Comparison of ENCODE assay signal across 20 mouse cellular contexts in the genomic region with DNA sequence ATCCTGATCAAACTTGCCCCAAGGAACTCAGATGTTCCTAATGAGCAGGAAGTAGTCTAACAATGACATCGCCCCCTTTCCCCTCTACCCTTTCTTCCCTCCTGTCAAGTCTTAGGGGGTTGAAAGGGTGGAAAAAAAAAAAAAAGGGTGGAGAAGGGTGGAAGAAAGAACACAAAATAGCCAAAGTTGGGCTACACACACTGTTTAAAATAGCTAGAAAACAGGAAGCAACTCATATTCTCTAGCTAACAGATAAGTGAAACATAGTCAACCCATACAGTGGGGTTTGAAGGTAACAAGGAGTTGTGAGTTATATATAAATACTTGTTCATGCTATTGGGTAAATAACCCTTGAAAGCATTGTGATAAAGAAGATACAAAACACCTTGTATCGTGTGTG. TPM values are rescaled to one million over a fixed set of nuclear protein-coding genes. Genes with fewer than 3 reads are reported as not detected.
"Had no signal": no experiment of that assay in that cellular context is flagged by ENCODE, and none has a peak within 500 bp of the region (broad histone marks: within the 10 kb centered on the region; RNA-seq: fewer than 3 reads in every experiment).

No protein-coding gene starts in this region.

- H3K4me3 ChIP-seq: neural tube, embryonic 12.5 days; neural tube, embryonic 13.5 days; neural tube, embryonic 15.5 days; stomach, embryonic 15.5 days had no signal

- H3K27ac ChIP-seq: neural tube, embryonic 12.5 days; neural tube, embryonic 13.5 days; neural tube, embryonic 15.5 days; stomach, embryonic 15.5 days; stomach, postnatal 0 days had no signal

- DNase-seq: retina, postnatal 1 day; right cerebral cortex, adult 18-20 months; right cerebral cortex, postnatal 14 days; right cerebral cortex, postnatal 25 days; right cerebral cortex, postnatal 4 days; spleen, adult 18-20 months; thymus, adult 18-20 months; thymus, postnatal 14 days; thymus, postnatal 25 days; thymus, postnatal 36 days; thymus, postnatal 4 days had no signal

- H3K27me3 ChIP-seq: neural tube, embryonic 12.5 days; neural tube, embryonic 13.5 days; neural tube, embryonic 15.5 days; stomach, embryonic 15.5 days had no signal

- H3K9me3 ChIP-seq: neural tube, embryonic 12.5 days; neural tube, embryonic 13.5 days; neural tube, embryonic 15.5 days; stomach, embryonic 15.5 days had no signal

- H3K9ac ChIP-seq: neural tube, embryonic 12.5 days; neural tube, embryonic 13.5 days; neural tube, embryonic 15.5 days; stomach, embryonic 15.5 days had no signal

RNA-seq across cellular contexts. Expression of a gene that starts 49.7 kb away (rescaled TPM):
- total RNA-seq: neutrophil, adult 5-6 weeks had no signal
- polyA plus RNA-seq: neural tube, embryonic 12.5 days; neural tube, embryonic 13.5 days; neural tube, embryonic 14.5 days; neural tube, embryonic 15.5 days; stomach, embryonic 14.5 days; thymus, postnatal 0 days had no signal
